Mouse (Mus musculus): Measurements from ENCODE around the gene Fibin.

- TF ChIP-seq GATA1 (IDR thresholded peaks at IDR 0.05; ENCODE audit: borderline replicate concordance, low read length): no peak
- TF ChIP-seq TAL1 (conservative IDR thresholded peaks at IDR 0.05; ENCODE audit: low read depth, low read length): no peak
- no peak for TF ChIP-seq CTCF (IDR thresholded peaks at IDR 0.05; ENCODE audit: low read depth, low read length)
These were observed at the start of gene Fibin for GRCm38 (mm10) chr2:110362432-110363283.

Measured in G1E (cell line).